Mouse (Mus musculus) spleen, postnatal 10 days (tissue): Measurements from ENCODE around the gene Bmp15.

Experiments
- DNase-seq, 2 experiments: peaks; one replicate each; pipeline ENCODE4 v3.0.0; 2021 to 2022; ENCODE audit warnings: low spot score in 2 of 2

Bmp15 gene

GRCm38 (mm10) chrX:6320621-6321020 is at the start of gene Bmp15:
TSS of gene Bmp15 (minus strand) at chrX:6320721.
- DNase-seq = no peak

DNA sequence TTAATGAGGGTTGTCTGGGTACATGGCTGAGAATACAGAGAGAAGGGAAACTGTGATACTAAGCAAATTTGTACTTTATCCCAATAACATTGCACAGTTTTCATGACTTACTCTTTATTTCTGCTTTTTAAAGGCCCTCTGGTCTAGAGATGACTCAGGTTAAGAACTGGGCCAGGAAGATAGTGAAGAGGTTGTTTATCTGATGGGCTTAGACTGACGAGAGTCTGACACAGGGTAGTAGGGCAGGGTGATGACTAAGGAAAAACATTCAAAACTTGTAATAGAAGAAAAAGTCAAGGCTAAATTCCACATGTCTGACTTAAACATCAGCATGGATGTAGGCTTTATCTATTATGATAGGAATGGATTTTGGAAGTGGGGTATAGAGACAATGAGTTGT is 48.3 kb upstream of the Bmp15 start:
- DNase-seq = no peak

GRCm38 (mm10) chrX:6357503-6358114 is 37.1 kb upstream of the Bmp15 start:
- no peak for DNase-seq

GRCm38 (mm10) chrX:6356876-6357275 is 36.4 kb upstream of the Bmp15 start:
- DNase-seq = no peak

- no peak for DNase-seq
Measured at GRCm38 (mm10) chrX:6345273-6345959, 24.9 kb upstream of the Bmp15 start.

DNA sequence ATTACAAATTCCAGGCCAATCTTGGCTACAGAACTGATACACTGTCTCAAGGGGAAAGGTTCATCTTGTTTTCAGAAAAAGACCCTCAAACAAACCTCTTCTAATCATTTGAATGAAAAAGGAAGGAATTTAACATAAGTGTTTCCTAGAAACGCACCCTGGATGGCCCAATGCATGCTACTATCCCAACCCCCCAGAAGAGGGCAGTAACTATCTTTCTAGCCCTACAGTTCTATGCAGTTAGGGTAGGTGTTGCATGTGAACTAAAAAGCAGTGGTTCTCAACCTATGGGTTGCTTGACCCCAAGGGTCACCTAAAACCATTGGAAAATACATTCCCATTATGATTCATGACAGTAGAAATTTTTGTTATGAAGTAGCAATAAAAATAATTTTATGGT is 3.5 kb upstream of the Bmp15 start:
- no peak for DNase-seq

DNA sequence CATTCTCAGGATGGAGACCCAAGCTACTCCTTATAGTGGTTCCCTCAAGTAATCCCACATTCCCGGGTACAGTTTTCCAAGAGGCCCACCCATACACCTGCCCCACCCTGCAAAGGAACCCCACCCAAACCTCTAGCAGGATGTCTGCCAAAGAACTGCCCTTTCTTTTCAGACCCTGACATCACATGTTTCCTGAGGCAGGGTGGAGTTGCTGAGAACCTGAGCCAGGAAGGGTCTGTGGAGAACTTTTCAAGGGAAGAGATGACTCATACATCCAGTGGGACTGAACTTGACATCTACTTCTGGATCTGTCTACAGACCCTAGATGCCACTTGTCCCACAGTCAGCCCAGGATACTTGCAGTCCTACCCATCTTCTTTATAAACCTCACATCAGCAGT is 2.8 kb downstream of the Bmp15 start:
- no peak for DNase-seq
